Mouse (Mus musculus) G1E (cell line): ENCODE data around the gene Il10.

Source experiments
- CTCF ChIP-seq: IDR thresholded peaks from 2 replicates; pipeline ENCODE4 v1.5.1; 2012; ENCODE audit warnings: low read depth, low read length, inconsistent platforms, mixed read lengths
- POLR2AphosphoS5 ChIP-seq: IDR thresholded peaks from 2 replicates; pipeline ENCODE4 v1.6.1; 2012; ENCODE audit warnings: low read depth, low read length, inconsistent platforms; ENCODE audit not compliant: insufficient replicate concordance

- TF ChIP-seq CTCF, result no peak
- no peak for TF ChIP-seq POLR2AphosphoS5
Observed at GRCm38 (mm10) chr1:130990448-130990847, 29.2 kb upstream of the Il10 start.
